Mouse (Mus musculus): ENCODE results near the gene Tmem200a.

DNA sequence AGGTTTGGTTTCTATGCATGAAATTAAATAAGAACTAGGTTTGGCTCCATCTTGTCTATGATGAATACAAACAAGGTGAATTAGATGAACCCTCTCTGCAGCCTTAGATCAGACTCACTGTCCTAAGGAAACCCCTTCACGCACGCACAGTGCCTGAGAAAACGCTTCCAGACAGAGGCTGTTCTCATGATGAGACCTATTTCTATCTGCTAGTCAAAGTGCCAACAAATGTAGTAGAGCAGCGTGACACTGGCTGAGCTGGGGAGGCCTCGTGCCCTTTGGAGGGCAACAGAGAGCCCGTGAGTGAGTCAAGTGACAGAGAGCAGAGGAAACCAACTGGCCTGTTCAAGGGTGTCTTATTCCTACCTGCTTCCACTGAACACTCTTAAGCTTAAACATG, 73.4 kb downstream of the Tmem200a start:
- TF ChIP-seq POLR2A (IDR thresholded peaks at IDR 0.05; ENCODE audit: low read depth, low read length) (no peak), CTCF (conservative IDR thresholded peaks at IDR 0.05; ENCODE audit: insufficient read depth, insufficient read length, low read depth, low read length) (no peak)
